Mouse (Mus musculus) spleen, adult 2 months (tissue): ENCODE data around the gene Tekt1.

ENCODE experiments used
- CTCF ChIP-seq: fragments of 200-500 bp; IDR thresholded peaks from 2 replicates; pipeline ENCODE4 v1.5.1; 2011; ENCODE audit warnings: mild to moderate bottlenecking, inconsistent platforms; ENCODE audit not compliant: insufficient read depth, insufficient read length, insufficient replicate concordance; ENCODE audit errors: extremely low read depth
- POLR2A ChIP-seq: fragments of 200-500 bp; IDR thresholded peaks from 2 replicates; pipeline ENCODE4 v1.6.1; 2011; ENCODE audit warnings: low read depth, low read length, inconsistent platforms

DNA sequence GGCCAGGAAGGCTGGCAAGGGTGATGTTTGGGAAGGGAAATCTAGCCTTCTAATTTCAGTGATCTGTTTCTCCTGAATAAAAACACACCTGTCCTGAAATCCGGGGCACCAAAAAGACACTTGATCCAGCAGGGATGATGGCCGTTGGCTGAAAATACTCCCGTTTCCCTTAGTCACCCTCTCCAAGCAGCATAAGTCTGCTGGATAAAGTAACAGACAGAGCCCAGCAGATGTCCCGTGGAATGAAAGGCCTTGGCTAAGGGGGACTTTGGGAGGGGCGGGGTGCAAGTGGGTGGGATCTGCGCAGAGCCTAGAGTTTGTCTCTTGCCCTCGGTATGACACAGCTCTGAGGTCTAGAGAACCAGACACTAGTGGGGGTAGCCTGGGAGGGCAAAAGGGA, 16.0 kb upstream of the Tekt1 start:
- no peak for TF ChIP-seq CTCF
- no peak for TF ChIP-seq POLR2A
